Mouse (Mus musculus) left cerebral cortex, postnatal 25 days (tissue): ENCODE measurements around the gene Wrnip1. TPM values are rescaled to one million over a fixed set of nuclear protein-coding genes. Genes with fewer than 3 reads are reported as not detected.

ENCODE experiments used
- total RNA-seq, 2 experiments: library from RNA; stranded (reverse); gene quantifications; 2 replicates each; pipeline ENCODE4 v1.2.3; 2021

The Wrnip1 gene
- total RNA-seq, 2 experiments from 2014 or later: 56.5 to 67.2 TPM

Other genes with a start within 250 kb of the Wrnip1 start
- under 1 TPM; 0.14 to 0.16 TPM for gene Mylk4, start 18.1 kb upstream of the Wrnip1 start, total RNA-seq
- 1 to 10 TPM; 1.1 to 1.7 TPM for gene D930007J09Rik, start 811 bp downstream of the Wrnip1 start, total RNA-seq
- 1 to 10 TPM; 2.5 to 3.8 TPM for gene Serpinb1a, start 49.1 kb downstream of the Wrnip1 start, total RNA-seq
- not detected for gene Serpinb1c, start 96.2 kb downstream of the Wrnip1 start, total RNA-seq
- gene Serpinb6b, start 163.2 kb downstream of the Wrnip1 start, total RNA-seq: 1 to 10 TPM; 1.3 to 1.6 TPM
- gene Serpinb9, start 201.2 kb downstream of the Wrnip1 start, total RNA-seq: 1 to 10 TPM; 4.0 to 4.7 TPM
- gene Serpinb9b, start 225.4 kb downstream of the Wrnip1 start, total RNA-seq: not detected